Mouse (Mus musculus): ENCODE measurements around the gene Diaph3. TPM values are rescaled to one million over a fixed set of nuclear protein-coding genes. Genes with fewer than 3 reads are reported as not detected.

Gene Diaph3
- total and polyA plus RNA-seq, 2 experiments from 2014 or later: 3.7 to 4.1 TPM

GRCm38 (mm10) chr14:87110634-87111033 lies 30.4 kb downstream of the Diaph3 start:
- no peaks in the 10 kb centered on the region for H3K4me1 ChIP-seq (ENCODE audit: insufficient read depth)
- no peaks in the 10 kb centered on the region for H3K27me3 ChIP-seq (ENCODE audit: insufficient read depth, low read length)
- H3K27ac ChIP-seq (ENCODE audit: low read depth, low read length): no peak overlapping the region
- no peak for TF ChIP-seq CTCF (IDR thresholded peaks at IDR 0.05; ENCODE audit: low read depth)
- H3K4me2 ChIP-seq (ENCODE audit: low read depth): no peak overlapping the region
- WGBS: 15% methylated on average over 2 of the region's 2 CpGs
- no peak for DNase-seq
- no peak for ATAC-seq
- H3K9me3 ChIP-seq (ENCODE audit: low read length): no peaks in the 10 kb centered on the region
- no peaks in the 10 kb centered on the region for H3K36me3 ChIP-seq (ENCODE audit: insufficient read depth)
- no peak overlapping the region for H3K9ac ChIP-seq
- H3K4me3 ChIP-seq (ENCODE audit: low read depth, low read length): no peak overlapping the region

DNA sequence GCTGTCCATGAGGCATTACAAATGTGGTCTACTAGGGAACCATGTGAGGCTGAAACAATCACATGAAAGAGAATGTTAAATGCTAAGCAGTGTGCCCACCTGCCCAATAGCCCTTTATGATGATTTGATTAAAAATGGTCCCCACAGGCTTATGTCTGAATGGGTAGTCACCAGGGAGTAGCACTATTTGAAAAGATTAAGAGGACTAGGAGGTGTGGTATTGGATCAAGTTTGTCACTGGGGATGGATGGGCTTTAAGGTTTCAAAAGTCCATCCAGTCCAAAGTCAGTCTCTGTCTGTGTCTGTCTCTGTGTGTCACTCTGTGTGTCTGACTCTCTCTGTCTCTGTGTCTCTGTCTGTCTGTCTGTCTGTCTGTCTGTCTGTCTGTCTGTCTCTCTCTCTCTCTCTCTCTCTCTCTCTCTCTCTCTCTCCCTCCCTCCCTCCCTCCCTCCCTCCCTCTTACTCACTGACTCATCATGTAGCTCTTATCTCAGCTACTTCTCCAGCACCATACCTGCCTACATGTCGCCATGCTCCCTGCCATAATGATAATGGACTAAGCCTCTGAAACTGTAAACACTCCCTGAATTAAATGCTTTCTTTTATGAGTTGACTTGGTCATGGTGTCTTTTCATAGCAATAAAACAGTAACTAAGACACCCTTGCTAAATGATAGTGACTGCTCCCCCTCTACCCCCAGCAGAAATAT lies 41.5 kb downstream of the Diaph3 start:
- H3K4me1 ChIP-seq (ENCODE audit: insufficient read depth): no peaks in the 10 kb centered on the region
- no peaks in the 10 kb centered on the region for H3K27me3 ChIP-seq (ENCODE audit: insufficient read depth, low read length)
- no peaks in the 10 kb centered on the region for H3K36me3 ChIP-seq (ENCODE audit: insufficient read depth)
- H3K4me2 ChIP-seq (ENCODE audit: low read depth): no peak overlapping the region
- 97% methylated on average over 1 of the region's 1 CpGs for whole genome bisulfite sequencing
- no peak overlapping the region for H3K4me3 ChIP-seq (ENCODE audit: low read depth, low read length)
- no peak for DNase-seq
- TF ChIP-seq CTCF (IDR thresholded peaks at IDR 0.05; ENCODE audit: low read depth): no peak
- H3K9me3 ChIP-seq (ENCODE audit: low read length): no peaks in the 10 kb centered on the region
- no peak for ATAC-seq
- H3K9ac ChIP-seq: no peak overlapping the region
- H3K27ac ChIP-seq (ENCODE audit: low read depth, low read length): no peak overlapping the region

DNA sequence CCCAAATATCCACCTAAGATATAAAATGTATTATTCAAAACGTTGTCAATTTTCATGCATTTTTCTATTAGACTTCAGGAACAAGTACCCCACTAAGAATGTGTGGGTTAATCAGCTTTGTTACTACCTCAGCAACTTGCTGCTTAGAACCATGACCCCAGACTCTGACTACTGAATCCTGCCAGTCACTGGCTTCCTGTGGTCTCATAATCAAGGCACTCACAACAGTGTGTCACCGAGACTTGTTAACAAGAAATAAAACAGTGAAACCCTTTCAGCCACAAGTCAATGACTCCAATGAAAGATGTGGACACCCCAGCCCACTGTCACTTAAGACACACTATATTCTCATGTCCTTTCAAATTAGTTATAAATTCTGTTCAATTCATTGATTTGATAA lies 42.9 kb downstream of the Diaph3 start:
- ATAC-seq: no peak
- TF ChIP-seq CTCF (IDR thresholded peaks at IDR 0.05; ENCODE audit: low read depth): no peak
- no peaks in the 10 kb centered on the region for H3K9me3 ChIP-seq (ENCODE audit: low read length)
- H3K4me2 ChIP-seq (ENCODE audit: low read depth): no peak overlapping the region
- H3K27ac ChIP-seq (ENCODE audit: low read depth, low read length): no peak overlapping the region
- H3K36me3 ChIP-seq (ENCODE audit: insufficient read depth): no peaks in the 10 kb centered on the region
- DNase-seq: no peak
- no peak overlapping the region for H3K4me3 ChIP-seq (ENCODE audit: low read depth, low read length)
- H3K4me1 ChIP-seq (ENCODE audit: insufficient read depth): no peaks in the 10 kb centered on the region
- no peaks in the 10 kb centered on the region for H3K27me3 ChIP-seq (ENCODE audit: insufficient read depth, low read length)
- no peak overlapping the region for H3K9ac ChIP-seq
- WGBS: 80% methylated on average over 2 of the region's 2 CpGs

GRCm38 (mm10) chr14:87091522-87091921 lies 49.5 kb downstream of the Diaph3 start:
- ATAC-seq: no peak
- Histone ChIP-seq H3K4me1 (ENCODE audit: insufficient read depth) (no peaks in the 10 kb centered on the region), H3K27me3 (ENCODE audit: insufficient read depth, low read length) (no peaks in the 10 kb centered on the region), H3K36me3 (ENCODE audit: insufficient read depth) (no peaks in the 10 kb centered on the region), H3K9ac (no peak overlapping the region), H3K4me2 (ENCODE audit: low read depth) (no peak overlapping the region), H3K9me3 (ENCODE audit: low read length) (no peaks in the 10 kb centered on the region), H3K4me3 (ENCODE audit: low read depth, low read length) (no peak overlapping the region), H3K27ac (ENCODE audit: low read depth, low read length) (no peak overlapping the region)
- WGBS: 93% methylated on average over 3 of the region's 3 CpGs
- no peak for TF ChIP-seq CTCF (IDR thresholded peaks at IDR 0.05; ENCODE audit: low read depth)
- no peak for DNase-seq

DNA sequence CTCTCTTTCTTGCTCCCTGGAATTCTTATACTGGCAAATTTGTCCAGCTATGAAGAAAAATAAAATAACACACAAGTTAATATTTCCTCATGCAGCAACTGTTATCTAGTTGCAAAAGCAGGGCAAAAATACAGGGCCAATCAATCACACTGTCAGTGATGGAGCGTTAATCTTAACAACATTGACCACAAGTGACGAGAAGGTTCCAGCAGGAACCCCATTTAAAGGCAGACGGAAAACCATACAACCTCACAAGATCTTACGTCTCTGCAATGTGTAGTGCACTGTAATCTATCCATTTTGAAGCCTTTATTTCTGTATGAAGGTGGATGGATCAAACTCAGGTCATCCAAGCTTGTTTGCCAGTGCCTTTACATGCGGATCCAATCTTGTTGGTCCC lies 49.9 kb downstream of the Diaph3 start:
- H3K4me2 ChIP-seq (ENCODE audit: low read depth): no peak overlapping the region
- no peak overlapping the region for H3K9ac ChIP-seq
- H3K4me1 ChIP-seq (ENCODE audit: insufficient read depth): no peaks in the 10 kb centered on the region
- H3K4me3 ChIP-seq (ENCODE audit: low read depth, low read length): no peak overlapping the region
- no peak overlapping the region for H3K27ac ChIP-seq (ENCODE audit: low read depth, low read length)
- no peaks in the 10 kb centered on the region for H3K36me3 ChIP-seq (ENCODE audit: insufficient read depth)
- ATAC-seq (no peak), DNase-seq (no peak)
- TF ChIP-seq CTCF (IDR thresholded peaks at IDR 0.05; ENCODE audit: low read depth): no peak
- WGBS: 90% methylated on average over 5 of the region's 5 CpGs
- no peaks in the 10 kb centered on the region for H3K27me3 ChIP-seq (ENCODE audit: insufficient read depth, low read length)
- H3K9me3 ChIP-seq (ENCODE audit: low read length): no peaks in the 10 kb centered on the region

DNA sequence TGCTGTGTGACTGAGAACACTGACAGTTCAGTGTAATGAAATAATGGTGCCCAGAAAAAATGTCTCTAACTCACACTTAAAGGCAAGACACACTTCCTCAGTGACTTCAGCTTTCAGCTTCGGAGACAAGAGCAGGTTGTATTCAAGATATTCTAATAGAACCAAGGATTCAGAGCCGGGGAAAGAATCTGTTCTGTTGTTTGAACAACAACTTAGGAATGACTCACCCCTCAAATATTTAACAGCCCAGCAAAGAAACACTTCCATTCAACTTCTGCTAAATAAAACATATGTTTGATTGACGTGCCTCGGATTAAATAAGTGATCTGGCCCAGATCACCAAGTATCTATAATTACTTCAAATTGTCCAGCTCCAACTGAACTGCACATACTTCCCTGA lies 52.1 kb downstream of the Diaph3 start:
- ATAC-seq (no peak), DNase-seq (no peak)
- Histone ChIP-seq H3K36me3 (ENCODE audit: insufficient read depth) (no peaks in the 10 kb centered on the region), H3K9ac (no peak overlapping the region), H3K9me3 (ENCODE audit: low read length) (no peaks in the 10 kb centered on the region), H3K4me2 (ENCODE audit: low read depth) (no peak overlapping the region), H3K27me3 (ENCODE audit: insufficient read depth, low read length) (no peaks in the 10 kb centered on the region), H3K4me3 (ENCODE audit: low read depth, low read length) (no peak overlapping the region), H3K4me1 (ENCODE audit: insufficient read depth) (no peaks in the 10 kb centered on the region), H3K27ac (ENCODE audit: low read depth, low read length) (no peak overlapping the region)
- TF ChIP-seq CTCF (IDR thresholded peaks at IDR 0.05; ENCODE audit: low read depth): no peak
- WGBS: 33% methylated on average over 4 of the region's 4 CpGs

- Histone ChIP-seq H3K4me3 (ENCODE audit: low read depth, low read length) (no peak overlapping the region), H3K27me3 (ENCODE audit: insufficient read depth, low read length) (no peaks in the 10 kb centered on the region), H3K4me2 (ENCODE audit: low read depth) (no peak overlapping the region), H3K9me3 (ENCODE audit: low read length) (no peaks in the 10 kb centered on the region), H3K36me3 (ENCODE audit: insufficient read depth) (no peaks in the 10 kb centered on the region), H3K9ac (no peak overlapping the region), H3K4me1 (ENCODE audit: insufficient read depth) (no peaks in the 10 kb centered on the region), H3K27ac (ENCODE audit: low read depth, low read length) (no peak overlapping the region)
- 78% methylated on average over 5 of the region's 5 CpGs for WGBS
- TF ChIP-seq CTCF (IDR thresholded peaks at IDR 0.05; ENCODE audit: low read depth): no peak
- ATAC-seq: no peak
- no peak for DNase-seq
Measured at GRCm38 (mm10) chr14:87088456-87088855, 52.6 kb downstream of the Diaph3 start.

All from forebrain, postnatal 0 days (tissue).